Mouse (Mus musculus) E14TG2a.4 (cell line): ENCODE measurements around the gene Mthfd2.

Source experiments
- CTCF ChIP-seq: conservative IDR thresholded peaks from 2 replicates; pipeline ENCODE4 v1.5.1; 2014; ENCODE audit warnings: low read length
- POU5F1 ChIP-seq: IDR thresholded peaks from 2 replicates; pipeline ENCODE4 v1.6.1; 2014; ENCODE audit warnings: low read length, borderline replicate concordance

DNA sequence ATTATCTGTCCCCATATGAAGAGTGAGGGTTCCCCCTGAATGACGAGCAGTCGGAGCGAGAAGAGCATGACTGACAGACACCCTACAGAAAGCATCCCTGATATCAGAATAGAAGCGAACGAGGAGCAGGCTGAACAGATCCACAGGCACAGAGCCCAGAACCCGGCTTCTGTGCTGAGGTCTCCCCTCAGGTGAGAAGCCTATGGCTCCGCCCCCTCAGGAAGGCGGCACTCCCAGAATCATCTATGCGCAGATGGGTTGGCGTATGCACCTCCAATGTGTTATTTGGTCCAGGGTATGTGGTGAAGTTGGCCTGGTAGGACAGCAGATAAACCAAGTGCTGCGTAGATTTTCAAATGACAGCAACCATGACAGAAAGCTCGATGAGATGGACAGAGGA lies 37.4 kb upstream of the Mthfd2 start:
- TF ChIP-seq CTCF, result no peak
- no peak for TF ChIP-seq POU5F1
